Mouse (Mus musculus): ENCODE data around the gene Phrf1.

- TF ChIP-seq GATA1 (IDR thresholded peaks at IDR 0.05; ENCODE audit: borderline replicate concordance, low read length) (no peak), FLI1 (IDR thresholded peaks at IDR 0.05; ENCODE audit: low read length) (no peak)
These were observed 10.4 kb upstream of the Phrf1 start for GRCm38 (mm10) chr7:141218141-141218540.
